Mouse (Mus musculus) monocyte, adult 2 months (primary cell): ENCODE measurements around the gene Pck2.
A peak's percentile ranks its signal among the peaks of the same experiment; 100 is the strongest.

ENCODE experiments used
- DNase-seq, 2 experiments: peaks; one replicate each; pipeline ENCODE4 v3.0.0; 2022; ENCODE audit warnings: low spot score in 2 of 2, low read depth in 1 of 2

Gene Pck2

DNA sequence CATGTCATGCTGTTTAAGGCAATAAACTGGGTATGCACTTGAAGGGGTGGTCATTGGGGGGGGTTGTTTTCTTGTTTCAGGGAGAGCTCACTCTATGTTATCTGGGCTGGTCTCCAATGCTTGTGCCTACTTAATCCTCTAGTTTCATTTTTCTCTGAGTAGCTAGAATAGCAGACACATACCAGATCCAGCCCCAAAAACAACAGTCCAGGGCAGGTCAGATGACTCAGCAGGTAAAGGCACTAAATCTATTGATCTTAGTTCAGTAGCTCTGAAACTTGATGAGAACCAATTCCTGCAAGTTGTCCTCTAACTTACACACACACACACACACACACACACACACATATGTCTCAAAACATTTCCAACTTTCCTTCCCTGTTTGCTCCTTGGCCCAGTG lies 31.7 kb downstream of the Pck2 start:
- no peak for DNase-seq

- no peak for DNase-seq
These were observed 35.2 kb downstream of the Pck2 start, which contains the start of gene Fitm1 for GRCm38 (mm10) chr14:55575302-55575701. Gene Fitm1 (plus strand): TSS chr14:55575617.

DNA sequence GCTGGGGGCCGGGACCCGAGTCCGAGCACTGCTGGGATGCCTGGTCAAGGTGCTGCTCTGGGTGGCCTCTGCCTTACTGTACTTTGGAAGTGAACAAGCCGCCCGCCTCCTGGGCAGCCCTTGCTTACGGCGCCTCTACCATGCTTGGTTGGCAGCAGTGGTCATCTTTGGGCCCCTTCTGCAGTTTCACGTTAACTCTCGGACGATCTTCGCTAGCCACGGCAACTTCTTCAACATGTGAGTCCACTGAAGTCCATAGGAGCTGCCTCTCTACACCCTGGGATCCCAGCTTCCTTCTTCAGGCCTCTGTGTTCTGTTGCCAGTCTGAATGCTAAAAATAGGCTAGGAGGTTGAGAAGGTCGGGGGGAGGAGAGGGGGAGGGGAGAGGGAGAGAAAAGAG lies 35.6 kb downstream of the Pck2 start:
- DNase-seq = no peak

- DNase-seq = no peak
These were observed 36.3 kb downstream of the Pck2 start for GRCm38 (mm10) chr14:55576376-55576775.

- peak in 1 of 2 experiments; percentile 47 for DNase-seq
These were observed 38.0 kb downstream of the Pck2 start, which contains the start of gene Psme1 for GRCm38 (mm10) chr14:55577871-55578667. Gene Psme1 (plus strand): TSS chr14:55578123.

DNA sequence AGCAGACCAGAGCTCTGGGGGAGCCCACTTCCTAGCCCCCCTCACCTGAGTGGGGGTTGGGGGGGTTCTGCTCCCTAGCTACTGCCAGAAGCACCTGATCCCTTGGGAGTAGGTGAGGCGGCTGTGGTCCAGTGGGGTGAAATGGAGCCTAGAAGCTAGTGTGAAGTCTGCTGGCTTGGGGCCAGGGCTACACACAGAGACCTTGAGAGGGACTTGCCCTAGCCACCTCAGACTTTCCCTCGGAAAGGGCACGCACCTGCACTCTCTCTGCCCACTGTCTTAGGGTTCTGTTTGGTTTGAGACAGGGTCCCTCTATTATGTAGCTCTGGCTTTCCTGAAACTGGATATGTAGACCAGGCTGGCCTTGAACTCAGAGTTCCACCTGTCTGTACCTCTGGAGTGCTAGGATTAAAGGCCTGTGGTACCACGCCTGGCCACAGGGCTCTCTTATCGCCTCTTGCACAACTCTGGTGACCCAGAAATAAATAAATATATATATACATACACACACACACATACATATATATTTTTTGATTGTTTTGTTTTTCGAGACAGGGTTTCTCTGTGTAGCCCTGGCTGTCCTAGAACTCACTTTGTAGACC lies 38.7 kb downstream of the Pck2 start:
- no peak for DNase-seq

DNA sequence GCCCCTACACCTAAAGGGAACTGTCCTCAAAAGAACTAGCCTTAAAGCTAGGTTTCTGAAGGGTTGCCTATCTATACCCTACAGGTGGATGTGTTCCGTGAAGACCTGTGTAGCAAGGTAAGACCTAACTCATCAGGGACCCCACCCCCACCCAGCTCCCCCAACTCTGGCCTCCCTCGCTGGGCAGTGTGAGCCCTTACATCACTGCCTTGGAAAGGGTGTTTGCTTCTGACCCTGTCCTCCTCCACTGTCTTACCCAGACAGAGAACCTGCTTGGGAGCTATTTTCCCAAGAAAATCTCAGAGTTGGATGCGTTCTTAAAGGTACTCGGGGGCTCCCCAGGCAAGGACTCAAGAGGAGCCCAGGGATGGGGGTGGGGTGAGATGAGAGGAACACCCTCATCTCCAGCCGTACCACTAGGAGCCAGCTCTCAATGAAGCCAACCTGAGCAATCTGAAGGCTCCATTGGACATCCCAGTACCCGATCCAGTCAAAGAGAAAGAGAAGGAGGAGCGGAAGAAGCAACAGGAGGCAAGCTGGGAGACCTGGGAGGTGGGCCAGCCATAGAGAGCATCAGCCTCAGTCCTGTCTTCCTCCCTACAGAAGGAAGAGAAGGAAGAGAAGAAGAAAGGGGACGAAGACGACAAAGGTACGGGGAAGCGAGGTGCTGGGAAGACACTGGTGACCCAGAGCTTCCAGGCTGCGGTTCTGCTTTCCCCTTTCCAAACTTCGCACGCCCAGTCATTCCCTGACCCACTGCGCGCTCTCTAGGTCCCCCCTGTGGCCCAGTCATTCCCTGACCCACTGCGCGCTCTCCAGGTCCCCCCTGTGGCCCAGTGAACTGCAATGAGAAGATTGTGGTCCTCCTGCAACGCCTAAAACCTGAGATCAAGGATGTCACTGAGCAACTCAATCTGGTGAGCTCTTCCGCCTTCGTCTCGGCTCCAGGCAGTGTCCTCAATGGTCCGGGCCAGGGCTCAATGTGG lies 39.7 kb downstream of the Pck2 start:
- no peak for DNase-seq

- DNase-seq = no peak
These were observed 40.7 kb downstream of the Pck2 start for GRCm38 (mm10) chr14:55580731-55581130.

DNA sequence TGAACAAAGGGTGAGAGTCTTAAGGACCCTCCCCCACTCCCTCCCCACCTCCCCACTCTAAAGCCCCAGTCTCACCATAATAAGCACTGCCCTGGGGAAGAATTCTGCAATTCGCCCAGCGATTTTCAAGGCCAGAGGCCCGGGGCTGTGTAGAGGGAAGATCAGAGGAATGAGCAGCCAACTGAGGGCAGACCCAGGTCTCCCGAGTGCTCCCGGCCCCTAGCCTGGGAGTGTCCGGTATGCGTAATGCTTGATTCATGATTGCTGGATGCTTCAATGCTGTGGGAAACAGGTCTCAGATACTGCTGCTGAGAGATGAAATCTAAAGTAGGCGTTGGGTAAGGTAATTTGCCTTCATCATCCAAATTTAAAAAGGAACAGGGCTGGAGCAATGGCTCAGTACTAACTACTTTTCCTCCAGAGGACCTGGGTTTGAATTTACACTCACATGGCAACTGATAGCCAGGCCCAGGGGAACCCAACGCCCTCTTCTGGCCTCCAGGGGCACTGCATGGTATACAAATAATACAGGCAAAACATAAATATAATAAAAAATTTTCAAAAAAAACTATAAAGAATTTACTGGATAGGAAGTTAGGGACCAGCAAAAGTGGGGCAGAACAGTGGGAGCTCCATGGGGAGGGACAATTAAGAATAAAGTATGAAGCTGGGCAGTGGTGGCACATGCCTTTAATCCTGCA lies 42.1 kb downstream of the Pck2 start:
- DNase-seq = no peak

DNA sequence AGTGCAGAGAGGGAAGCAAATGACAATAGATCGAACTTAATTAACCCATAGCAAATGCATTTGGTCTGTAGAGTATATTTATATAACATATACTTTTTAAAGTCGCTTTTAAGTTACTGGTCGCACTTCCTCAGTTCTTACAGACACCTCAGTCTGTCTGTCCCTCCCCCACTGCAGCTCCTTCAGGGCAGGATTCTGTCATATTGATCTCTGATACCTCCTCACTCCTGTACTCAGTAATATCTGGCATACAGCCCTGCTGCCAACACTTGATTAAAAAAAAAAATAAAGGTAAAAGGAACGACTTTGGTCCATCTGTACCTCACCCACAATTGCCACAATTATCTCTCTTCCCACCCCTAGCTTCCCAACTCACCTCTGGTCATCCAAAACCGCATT lies 44.2 kb downstream of the Pck2 start:
- no peak for DNase-seq

DNA sequence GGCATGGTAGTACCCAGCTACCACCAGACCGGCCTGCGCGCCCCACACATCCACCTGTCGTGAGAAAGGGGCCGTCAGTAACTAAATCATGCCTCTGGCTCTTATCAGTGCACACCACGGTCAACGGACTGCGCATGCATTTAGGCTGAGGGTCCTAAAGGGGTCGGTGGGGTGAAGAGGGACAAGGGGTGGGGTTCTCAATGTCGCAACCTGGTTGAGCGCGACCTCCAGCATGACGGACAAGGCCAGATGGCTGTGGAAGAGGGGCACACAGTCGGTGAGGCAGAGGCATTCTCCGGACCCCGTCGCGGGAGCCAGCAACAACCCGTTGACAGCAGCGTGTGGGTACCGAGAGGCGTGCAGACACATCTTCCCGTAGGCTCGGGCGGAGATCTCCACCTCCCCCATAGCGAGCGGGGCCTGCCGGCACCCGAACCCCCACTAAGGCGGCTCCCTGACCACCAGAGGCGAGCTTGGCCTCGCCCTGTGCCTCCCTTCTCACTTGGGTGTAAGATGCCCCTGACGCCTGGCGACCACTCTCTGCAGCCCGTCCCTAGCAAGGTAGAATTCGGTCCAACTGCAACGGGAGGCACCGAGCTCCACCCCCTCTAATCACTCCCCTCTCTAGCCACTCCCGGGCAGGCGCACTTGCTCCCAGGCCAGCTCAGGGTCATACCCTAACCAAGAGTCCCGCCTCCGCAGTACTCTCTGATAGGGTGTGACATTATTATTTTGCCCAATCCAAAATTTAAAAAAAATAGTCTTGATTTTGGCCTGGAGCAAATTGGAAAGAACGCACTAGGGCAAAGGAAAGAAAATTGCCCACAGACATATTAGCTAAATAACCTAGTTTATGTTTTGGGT lies 44.9 kb downstream of the Pck2 start, which contains the start of gene Emc9:
Emc9 (minus strand) TSS at position 601 of the 864 bp plus-strand sequence.
- DNase-seq = peak in 1 of 2 experiments; percentile 57

DNA sequence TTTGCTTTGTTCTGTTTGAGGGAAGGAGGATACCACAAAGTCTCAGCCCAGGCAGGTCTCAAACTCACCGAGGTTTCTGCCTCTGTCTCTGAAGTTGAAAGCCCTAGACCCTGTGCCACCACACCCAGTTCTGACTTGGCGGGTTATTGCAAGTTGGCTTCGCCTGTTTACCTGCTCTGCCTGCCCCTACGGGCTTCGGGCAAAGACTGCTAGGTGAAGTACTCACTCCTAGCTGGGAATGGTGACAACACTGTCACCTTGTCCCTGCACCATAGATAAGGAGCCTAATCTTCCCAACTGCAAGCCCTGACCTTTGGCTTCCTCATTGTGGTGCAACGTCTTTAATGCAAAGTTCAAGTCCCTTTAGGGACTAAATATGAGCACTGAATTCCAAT lies 45.5 kb downstream of the Pck2 start:
- no peak for DNase-seq

- DNase-seq = no peak
These were observed 46.1 kb downstream of the Pck2 start for GRCm38 (mm10) chr14:55586149-55586548.

- DNase-seq = no peak
These were observed 49.2 kb downstream of the Pck2 start for GRCm38 (mm10) chr14:55589271-55589670.

DNA sequence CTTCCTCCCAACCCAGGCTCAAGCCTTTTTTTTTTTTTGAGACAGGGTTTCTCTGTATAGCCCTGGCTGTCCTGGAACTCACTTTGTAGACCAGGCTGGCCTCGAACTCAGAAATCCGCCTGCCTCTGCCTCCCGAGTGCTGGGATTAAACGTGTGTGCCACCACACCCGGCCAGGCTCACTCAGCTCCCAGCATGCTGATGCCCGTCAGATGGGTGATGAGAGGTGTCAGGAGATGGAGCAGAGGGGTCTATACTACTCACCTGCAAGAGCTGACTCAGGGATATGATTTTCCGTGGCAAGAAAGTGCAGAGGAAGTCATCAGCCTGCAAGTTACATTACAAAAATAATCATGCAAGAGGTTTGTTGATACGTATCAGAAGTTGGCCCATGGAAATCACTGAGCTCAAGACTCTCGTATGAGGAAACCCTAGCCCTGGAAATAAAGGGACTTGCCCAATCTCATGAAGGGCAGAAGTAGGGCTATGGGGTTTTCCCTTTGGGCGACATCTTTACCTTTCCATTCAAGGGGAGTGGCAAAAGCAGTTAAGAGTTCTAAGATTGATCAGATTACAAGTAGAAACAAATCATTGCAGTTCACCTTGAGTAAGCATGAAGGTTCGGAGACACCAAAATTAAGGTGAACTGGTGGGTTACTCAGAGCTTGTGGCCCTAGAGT lies 49.8 kb downstream of the Pck2 start:
- DNase-seq = no peak

DNA sequence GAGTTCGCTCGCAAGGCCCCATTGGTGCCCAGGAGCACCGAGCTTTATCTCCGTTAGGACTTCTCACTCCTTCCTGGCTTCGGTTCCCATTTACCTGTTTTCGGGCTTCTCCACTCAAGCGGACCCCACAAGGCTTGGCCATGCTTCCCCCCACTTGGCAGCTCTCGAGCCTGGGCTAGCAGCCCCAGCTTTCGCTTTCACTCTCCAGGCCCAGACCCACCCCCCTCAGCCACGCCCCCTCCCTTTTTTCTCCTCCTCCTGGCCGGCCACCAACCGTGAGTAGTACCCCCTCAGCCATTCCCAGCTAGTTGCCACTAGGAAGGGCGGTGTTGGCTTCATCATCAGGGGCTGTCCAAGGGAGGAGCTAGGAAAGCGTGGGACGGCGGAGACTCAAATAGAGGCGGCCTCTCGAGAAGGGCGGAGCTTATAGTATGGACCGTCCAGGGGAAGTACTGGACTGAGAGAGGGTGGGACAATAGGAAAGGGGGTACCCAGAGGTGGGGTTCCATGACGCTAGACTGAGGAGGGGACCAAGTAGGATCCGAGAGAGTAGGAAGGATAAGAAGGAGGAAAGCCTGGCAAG lies 50.8 kb downstream of the Pck2 start, which contains the start of gene Psme2:
Psme2 (minus strand) TSS at position 366 of the 583 bp plus-strand sequence.
- peak; percentile 83 to 91 for DNase-seq

- DNase-seq = peak; percentile 88 to 91
These were observed 51.3 kb downstream of the Pck2 start, which contains the start of gene Rnf31 for GRCm38 (mm10) chr14:55591331-55591891. Gene Rnf31 (plus strand): TSS chr14:55591708.

DNA sequence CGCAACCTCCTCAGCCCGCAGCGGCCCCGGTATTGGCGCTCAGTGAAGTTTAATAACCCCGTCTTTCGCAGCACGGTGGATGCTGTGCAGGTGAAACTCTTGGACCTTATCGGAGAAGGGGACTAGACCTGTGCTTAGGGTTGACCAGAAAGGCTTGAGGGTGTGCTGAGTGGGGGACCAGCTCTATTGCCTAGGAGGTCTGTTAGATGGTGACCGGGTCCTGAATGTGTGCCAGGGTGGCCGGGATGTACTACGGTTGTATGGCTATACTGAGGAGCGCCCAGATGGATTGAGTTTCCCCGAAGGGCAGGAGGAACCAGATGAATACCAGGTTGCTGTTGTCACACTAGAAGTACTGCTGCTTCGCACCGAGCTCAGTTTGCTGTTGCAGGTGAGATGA lies 52.2 kb downstream of the Pck2 start:
- DNase-seq = no peak
